Mouse (Mus musculus) liver, embryonic 12.5 days (tissue): Measurements from ENCODE around the gene B3galt4. TPM values are rescaled to one million over a fixed set of nuclear protein-coding genes. Genes with fewer than 3 reads are reported as not detected.

Experiments used
- ATAC-seq: fragments of 200-750 bp; cut with Nextera tagmentation; 2 replicates; pipeline ENCODE4 v1.8.0; 2017; ENCODE audit warnings: moderate number of reproducible peaks, mild to moderate bottlenecking, moderate library complexity
- H3K27ac ChIP-seq: fragments of 300-500 bp; sonication (generic); 2 replicates; pipeline ENCODE4 v1.5.1; 2016; ENCODE audit warnings: mild to moderate bottlenecking
- H3K27me3 ChIP-seq: fragments of 300-500 bp; sonication (generic); replicated peaks from 2 replicates; pipeline ENCODE4 v1.6.1; 2016; ENCODE audit warnings: mild to moderate bottlenecking, moderate library complexity
- H3K36me3 ChIP-seq: fragments of 300-500 bp; sonication (generic); 2 replicates; pipeline ENCODE4 v1.6.1; 2016; ENCODE audit warnings: mild to moderate bottlenecking, moderate library complexity
- H3K4me1 ChIP-seq: fragments of 300-500 bp; sonication (generic); 2 replicates; pipeline ENCODE4 v1.6.1; 2016
- H3K4me2 ChIP-seq: fragments of 300-500 bp; sonication (generic); 2 replicates; pipeline ENCODE4 v1.6.1; 2016; ENCODE audit warnings: mild to moderate bottlenecking, moderate library complexity
- H3K4me3 ChIP-seq: fragments of 300-500 bp; sonication (generic); 2 replicates; pipeline ENCODE4 v1.5.1; 2016; ENCODE audit warnings: mild to moderate bottlenecking, moderate library complexity
- H3K9ac ChIP-seq: fragments of 300-500 bp; sonication (generic); 2 replicates; pipeline ENCODE4 v1.6.1; 2016; ENCODE audit warnings: mild to moderate bottlenecking, moderate library complexity
- H3K9me3 ChIP-seq: fragments of 300-500 bp; sonication (generic); replicated peaks from 2 replicates; pipeline ENCODE4 v1.6.1; 2016; ENCODE audit warnings: mild to moderate bottlenecking, moderate library complexity
- WGBS: fragments of 180-500 bp; shearing (Covaris S2); methylation state at CpG from one replicate; pipeline ENCODE4 v1.1.7; 2016; ENCODE audit not compliant: insufficient replicate concordance; 5-methylcytosine and 5-hydroxymethylcytosine counted together
- polyA plus RNA-seq: library from polyadenylated mRNA; unstranded; fragments of >200 nt; fragmentation: Nextera tagmentation; extraction: Ambion mirVana; gene quantifications from 2 replicates; pipeline ENCODE4 v1.2.1, GENCODE M21; 2016

B3galt4 gene
- polyA plus RNA-seq, 1 experiment from 2014 or later, result 2.6 TPM

GRCm38 (mm10) chr17:33925406-33926116 lies 25.7 kb downstream of the B3galt4 start:
- Histone ChIP-seq H3K9ac (no peak overlapping the region), H3K9me3 (no peaks in the 10 kb centered on the region), H3K36me3 (peaks cover 30% of the 10 kb centered on the region), H3K4me2 (no peak overlapping the region), H3K4me3 (0 out of 2 replicates have a peak overlapping the region, but pooled peaks have one; percentile 3), H3K4me1 (peaks cover 64% of the 10 kb centered on the region), H3K27ac (peak overlapping the region; percentile 30; the same call in 1 of the 2 replicates), H3K27me3 (no peaks in the 10 kb centered on the region)
- ATAC-seq, result no peak
- 84% methylated on average over 21 of the region's 21 CpGs for WGBS

GRCm38 (mm10) chr17:33924577-33925283 lies 26.6 kb downstream of the B3galt4 start:
- Histone ChIP-seq H3K9me3 (no peaks in the 10 kb centered on the region), H3K27ac (peak overlapping the region; percentile 70), H3K36me3 (peaks cover 30% of the 10 kb centered on the region), H3K27me3 (no peaks in the 10 kb centered on the region), H3K4me3 (no peak overlapping the region), H3K4me2 (peak overlapping the region; percentile 37), H3K4me1 (peaks cover 64% of the 10 kb centered on the region), H3K9ac (0 out of 2 replicates have a peak overlapping the region, but pooled peaks have one; percentile 24)
- WGBS, result 69% methylated on average over 10 of the region's 10 CpGs
- ATAC-seq, result peak; percentile 35

- Histone ChIP-seq H3K9me3 (peaks cover 18% of the 10 kb centered on the region), H3K4me2 (peak overlapping the region; percentile 97; the same call in 1 of the 2 replicates), H3K27me3 (no peaks in the 10 kb centered on the region), H3K4me1 (peaks cover 76% of the 10 kb centered on the region), H3K27ac (0 out of 2 replicates have a peak overlapping the region, but pooled peaks have one; percentile 13), H3K4me3 (no peak overlapping the region; the same call in 1 of the 2 replicates), H3K36me3 (peaks cover 35% of the 10 kb centered on the region), H3K9ac (no peak overlapping the region; the same call in 1 of the 2 replicates)
- no peak for ATAC-seq
- 76% methylated on average over 7 of the region's 7 CpGs for WGBS
Measured at GRCm38 (mm10) chr17:33921361-33921760, 29.9 kb downstream of the B3galt4 start.

GRCm38 (mm10) chr17:33920282-33921097 lies 30.8 kb downstream of the B3galt4 start:
- H3K27me3 ChIP-seq, result no peaks in the 10 kb centered on the region
- H3K4me1 ChIP-seq, result peaks cover 68% of the 10 kb centered on the region
- peak overlapping the region; percentile 84 for H3K9ac ChIP-seq
- H3K9me3 ChIP-seq, result peaks cover 18% of the 10 kb centered on the region
- H3K4me2 ChIP-seq, result peak overlapping the region; percentile 97
- peak overlapping the region; percentile 78 for H3K4me3 ChIP-seq
- ATAC-seq, result peak; percentile 28
- WGBS, result under 1% methylated on average over 36 of the region's 36 CpGs
- peaks cover 26% of the 10 kb centered on the region for H3K36me3 ChIP-seq
- H3K27ac ChIP-seq, result peak overlapping the region; percentile 91

- Histone ChIP-seq H3K9me3 (peaks cover 18% of the 10 kb centered on the region), H3K4me1 (peaks cover 68% of the 10 kb centered on the region), H3K36me3 (peaks cover 26% of the 10 kb centered on the region), H3K27me3 (no peaks in the 10 kb centered on the region), H3K9ac (peak overlapping the region; percentile 84), H3K27ac (peak overlapping the region; percentile 91), H3K4me3 (peak overlapping the region; percentile 78), H3K4me2 (peak overlapping the region; percentile 97)
- peak; percentile 76 for ATAC-seq
- under 1% methylated on average over 52 of the region's 52 CpGs for WGBS
Measured at GRCm38 (mm10) chr17:33919351-33920281, 31.7 kb downstream of the B3galt4 start.

GRCm38 (mm10) chr17:33918293-33919203 lies 32.7 kb downstream of the B3galt4 start:
- peaks cover 36% of the 10 kb centered on the region for H3K36me3 ChIP-seq
- 46% methylated on average over 37 of the region's 37 CpGs for WGBS
- peaks cover 67% of the 10 kb centered on the region for H3K4me1 ChIP-seq
- H3K27ac ChIP-seq, result peak overlapping the region; percentile 91
- H3K4me2 ChIP-seq, result peak overlapping the region; percentile 97
- peak overlapping the region; percentile 84 for H3K9ac ChIP-seq
- peak overlapping the region; percentile 78 for H3K4me3 ChIP-seq
- 0 out of 2 replicates have a peak, but pooled peaks have one; percentile 4 for ATAC-seq
- H3K27me3 ChIP-seq, result no peaks in the 10 kb centered on the region
- peaks cover 18% of the 10 kb centered on the region for H3K9me3 ChIP-seq

GRCm38 (mm10) chr17:33917656-33918292 lies 33.5 kb downstream of the B3galt4 start:
- 82% methylated on average over 18 of the region's 18 CpGs for WGBS
- H3K9ac ChIP-seq, result no peak overlapping the region
- H3K4me1 ChIP-seq, result peaks cover 70% of the 10 kb centered on the region
- no peak for ATAC-seq
- peak overlapping the region; percentile 78; the same call in 1 of the 2 replicates for H3K4me3 ChIP-seq
- H3K36me3 ChIP-seq, result peaks cover 44% of the 10 kb centered on the region
- peaks cover 18% of the 10 kb centered on the region for H3K9me3 ChIP-seq
- peak overlapping the region; percentile 97 for H3K4me2 ChIP-seq
- no peaks in the 10 kb centered on the region for H3K27me3 ChIP-seq
- peak overlapping the region; percentile 91 for H3K27ac ChIP-seq

- 80% methylated on average over 31 of the region's 31 CpGs for WGBS
Measured at GRCm38 (mm10) chr17:33916847-33917655, 34.2 kb downstream of the B3galt4 start.

GRCm38 (mm10) chr17:33916294-33916693 lies 35.0 kb downstream of the B3galt4 start:
- Histone ChIP-seq H3K4me2 (peak overlapping the region; percentile 97), H3K27me3 (no peaks in the 10 kb centered on the region), H3K27ac (peak overlapping the region; percentile 87), H3K9me3 (peaks cover 18% of the 10 kb centered on the region), H3K4me3 (peak overlapping the region; percentile 74), H3K9ac (peak overlapping the region; percentile 82), H3K36me3 (peaks cover 59% of the 10 kb centered on the region), H3K4me1 (peaks cover 66% of the 10 kb centered on the region)
- 4% methylated on average over 16 of the region's 20 CpGs for WGBS
- ATAC-seq, result no peak

More at GRCm38 (mm10) chr17:33916847-33917655, 34.2 kb downstream of the B3galt4 start:
- ATAC-seq, result no peak
- H3K9me3 ChIP-seq, result peaks cover 18% of the 10 kb centered on the region
- H3K4me1 ChIP-seq, result peaks cover 70% of the 10 kb centered on the region
- peaks cover 51% of the 10 kb centered on the region for H3K36me3 ChIP-seq
- peak overlapping the region; percentile 97 for H3K4me2 ChIP-seq
- H3K27ac ChIP-seq, result peak overlapping the region; percentile 91
- H3K4me3 ChIP-seq, result peak overlapping the region; percentile 74
- H3K9ac ChIP-seq, result peak overlapping the region; percentile 82
- no peaks in the 10 kb centered on the region for H3K27me3 ChIP-seq
